Mouse (Mus musculus): ENCODE measurements at regions not wholly inside any gene's neighbourhood (a gene's known extent, or its start where the extent isn't known, plus 50 kb on each side); places are given as distances from the start of the nearest gene placed in this dataset.

- no peak for DNase-seq (ENCODE audit: low read depth)
These were observed 140.3 kb downstream of the Bod1 start for GRCm38 (mm10) chr11:31531416-31531815.

DNA sequence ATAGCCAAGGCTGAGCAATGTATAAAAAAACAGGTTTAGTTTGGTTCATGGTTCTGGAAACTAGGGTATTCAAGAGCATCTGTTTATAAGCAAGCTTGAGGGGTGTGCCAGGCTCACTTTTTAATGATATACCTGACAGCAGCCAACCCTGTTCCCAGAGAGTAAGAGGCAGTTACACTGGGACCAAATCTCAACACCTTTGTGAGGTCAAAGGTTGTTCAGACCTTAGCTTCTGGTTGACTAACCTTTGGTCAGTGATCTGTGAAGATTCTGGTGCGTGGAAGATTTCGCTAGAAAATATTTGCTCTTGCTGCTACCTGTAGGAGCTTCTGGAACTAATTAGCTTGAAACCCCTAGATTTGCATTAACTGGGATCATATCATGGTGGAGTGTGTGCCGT is 140.8 kb downstream of the Bod1 start:
- DNase-seq (ENCODE audit: low read depth), result no peak

- no peak for DNase-seq (ENCODE audit: low read depth)
These were observed 142.0 kb downstream of the Bod1 start for GRCm38 (mm10) chr11:31529686-31530085.

DNA sequence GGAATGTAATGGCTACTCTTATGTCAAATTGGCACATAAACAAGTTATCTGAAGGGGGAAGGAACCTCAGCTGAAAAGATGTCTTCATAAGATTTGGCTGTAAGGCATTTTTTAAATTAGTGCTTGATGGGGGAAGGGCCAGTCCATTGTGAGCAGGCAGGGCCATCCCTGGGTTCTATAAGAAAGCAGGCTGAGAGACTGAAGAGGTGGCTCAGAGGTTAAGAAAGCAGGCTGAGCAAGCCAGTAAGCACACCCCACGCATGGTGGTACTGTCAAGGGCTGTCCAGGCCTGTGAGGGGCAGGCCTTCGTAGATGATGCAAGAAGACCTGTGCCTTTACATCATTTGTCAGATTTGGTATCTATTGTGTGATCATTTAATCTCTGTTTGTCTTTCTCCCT is 147.0 kb downstream of the Bod1 start:
- DNase-seq (ENCODE audit: low read depth), result no peak

DNA sequence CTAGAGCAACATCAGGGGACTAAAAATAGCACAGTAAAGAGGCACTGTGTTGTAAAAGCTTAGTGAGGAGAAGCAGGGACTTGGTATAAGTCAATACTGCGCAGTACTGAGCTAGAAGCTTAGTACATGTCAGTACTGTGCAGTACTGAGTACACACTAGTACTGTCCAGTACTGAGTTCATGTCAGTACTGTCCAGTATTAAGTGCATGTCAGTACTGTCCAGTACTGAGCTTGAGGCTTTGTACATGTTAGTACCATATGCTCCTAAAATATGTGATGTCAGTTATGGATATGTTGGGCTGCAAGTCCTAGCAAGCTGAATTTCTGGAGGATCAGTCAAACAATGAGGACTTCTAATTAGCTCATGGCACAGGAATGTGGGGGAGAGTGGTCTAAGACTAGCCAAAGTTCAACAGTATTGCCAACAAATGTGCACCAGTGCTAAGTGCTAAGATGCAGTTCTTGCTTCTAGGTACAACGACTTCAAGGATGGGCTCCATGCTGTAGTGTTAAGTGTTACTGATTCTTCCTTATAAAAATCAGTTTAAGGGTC is 147.5 kb downstream of the Bod1 start:
- DNase-seq (ENCODE audit: low read depth), result no peak

- DNase-seq (ENCODE audit: low read depth), result no peak
These were observed 149.6 kb downstream of the Bod1 start for GRCm38 (mm10) chr11:31522127-31522526.

DNA sequence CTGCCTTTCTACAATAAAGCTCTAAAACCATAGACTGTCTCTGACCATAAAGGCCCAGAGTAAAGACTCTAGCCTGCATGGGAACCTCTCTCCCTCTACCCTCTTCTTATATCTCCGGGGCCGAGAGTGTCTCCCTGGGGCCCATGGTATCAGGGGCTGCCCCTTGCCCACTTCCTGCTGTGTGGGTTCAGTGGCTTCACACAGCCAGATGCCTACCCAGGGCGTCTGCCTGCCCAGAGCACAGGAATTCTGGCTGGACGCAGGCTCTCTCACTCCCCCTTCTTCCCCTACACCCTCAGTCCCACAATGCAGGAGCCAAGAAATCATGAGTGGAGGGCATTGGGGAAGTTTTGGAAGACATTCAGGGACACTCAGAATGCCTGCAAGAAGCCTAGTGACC is 150.8 kb downstream of the Bod1 start:
- no peak for DNase-seq (ENCODE audit: low read depth)

DNA sequence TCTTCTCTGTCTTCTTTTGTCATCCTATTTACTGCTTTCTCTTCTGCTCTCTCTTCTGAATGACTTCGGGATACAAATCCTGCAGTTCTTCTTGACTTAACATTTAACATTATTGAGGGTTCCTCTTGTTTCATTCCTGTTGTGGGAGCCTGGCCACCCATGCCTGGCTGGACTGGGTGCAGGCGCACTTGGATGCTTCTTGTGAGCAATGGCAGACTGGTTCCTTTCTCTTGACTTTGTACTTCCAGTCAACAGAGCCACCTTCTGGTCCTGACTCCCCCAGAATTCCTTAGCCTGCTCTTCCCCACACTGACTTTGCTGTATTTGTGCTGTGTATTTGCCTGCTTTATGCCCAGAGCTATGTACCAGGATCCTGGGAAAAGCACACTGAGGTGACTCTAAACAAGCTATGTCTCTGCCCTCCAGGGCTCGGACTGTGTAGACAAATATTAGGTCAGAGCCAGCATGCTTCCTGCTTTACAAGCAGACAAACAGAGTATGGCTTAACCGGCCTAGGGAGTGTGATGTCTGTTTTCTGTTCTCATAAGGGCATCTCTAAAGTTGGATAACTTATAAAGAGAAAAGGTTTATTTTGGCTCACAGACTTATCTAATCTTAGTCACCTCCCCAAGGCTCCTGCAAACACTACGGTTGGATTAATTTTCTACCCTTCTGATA is 133.5 kb upstream of the Stc2 start:
- DNase-seq (ENCODE audit: low read depth), result no peak

DNA sequence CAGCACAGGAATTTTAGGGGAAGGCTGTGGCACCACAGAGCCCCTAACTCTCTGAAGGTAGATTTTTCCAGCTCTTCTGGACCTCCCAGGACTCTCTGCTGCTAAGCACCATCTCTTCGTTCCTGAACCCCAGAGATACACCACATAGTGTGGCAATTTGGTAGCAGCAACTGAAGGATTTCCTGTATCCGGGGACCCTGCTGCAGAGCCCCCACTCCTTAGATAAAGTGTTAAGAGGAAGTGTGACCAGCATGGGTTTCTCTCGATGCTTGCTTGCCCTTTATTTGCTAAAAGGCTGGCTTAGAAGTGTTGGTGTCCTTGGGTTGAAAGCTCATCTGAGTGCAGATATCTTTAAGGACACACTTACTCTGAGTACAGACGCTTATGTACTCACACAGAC is 115.6 kb upstream of the Stc2 start:
- peak; percentile 19 for DNase-seq (ENCODE audit: low read depth)

GRCm38 (mm10) chr11:31481057-31481340 is 111.1 kb upstream of the Stc2 start:
- no peak for DNase-seq (ENCODE audit: low read depth)

DNA sequence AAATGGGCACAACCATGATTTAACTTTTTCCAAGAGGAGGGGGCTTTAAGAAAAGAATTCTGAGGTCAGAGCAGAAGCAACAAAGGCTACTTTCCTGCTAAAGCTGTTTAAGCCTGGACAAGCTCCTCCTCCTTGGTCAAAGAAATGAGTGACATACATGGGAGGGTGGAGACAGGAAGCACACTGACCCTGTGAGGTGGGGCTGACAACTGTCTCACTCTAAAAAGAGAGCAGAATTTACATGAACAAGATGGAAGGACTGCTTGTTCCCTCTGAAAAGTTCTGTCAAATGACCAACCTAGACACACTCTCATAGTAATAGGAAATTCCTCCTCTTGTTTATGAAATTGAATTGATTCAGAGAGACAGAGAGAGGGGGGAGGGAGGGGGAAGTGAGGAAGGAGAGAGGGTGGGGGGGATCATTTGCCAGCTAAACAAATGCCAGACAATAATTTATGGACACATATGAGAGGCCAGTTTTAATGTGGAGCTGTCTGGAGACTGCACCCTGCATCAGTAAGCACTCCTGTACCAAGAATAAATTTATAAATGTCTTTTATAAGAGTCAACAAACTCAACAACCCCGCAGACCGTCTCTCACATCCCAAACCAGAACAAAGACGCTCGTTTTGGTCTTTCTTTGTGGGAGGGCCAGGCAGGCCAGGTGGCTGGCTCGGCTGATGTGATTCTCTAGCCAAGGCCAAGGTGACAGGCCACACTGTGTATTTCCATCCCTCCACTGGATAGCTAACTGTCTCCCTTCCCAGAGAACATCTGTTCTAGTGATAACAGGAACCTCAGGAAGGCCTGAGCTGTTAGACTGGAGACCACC is 110.6 kb upstream of the Stc2 start:
- DNase-seq (ENCODE audit: low read depth), result no peak

DNA sequence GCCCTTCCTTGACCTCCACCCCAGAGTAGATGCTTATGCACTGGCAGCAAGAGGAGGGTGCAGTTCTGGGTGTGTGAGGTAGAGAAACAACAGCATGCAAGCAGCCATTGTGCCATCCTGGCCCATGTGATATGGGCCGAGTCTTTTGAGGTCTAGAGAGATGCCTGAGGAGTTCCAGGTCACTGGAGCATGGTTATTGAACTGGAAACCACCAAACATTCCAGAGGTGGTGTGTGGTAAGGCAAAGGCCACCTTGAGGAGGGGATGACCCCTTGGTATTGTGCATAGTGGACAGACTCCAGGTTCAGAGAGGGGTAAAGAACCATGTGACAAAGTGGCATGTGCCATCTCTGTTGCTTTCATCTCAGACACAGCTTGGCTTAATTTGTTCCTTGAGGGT is 107.9 kb upstream of the Stc2 start:
- DNase-seq (ENCODE audit: low read depth), result no peak

- no peak for DNase-seq (ENCODE audit: low read depth)
These were observed 107.2 kb upstream of the Stc2 start for GRCm38 (mm10) chr11:31477104-31477503.

GRCm38 (mm10) chr11:31473017-31473416 is 103.1 kb upstream of the Stc2 start:
- no peak for DNase-seq (ENCODE audit: low read depth)

DNA sequence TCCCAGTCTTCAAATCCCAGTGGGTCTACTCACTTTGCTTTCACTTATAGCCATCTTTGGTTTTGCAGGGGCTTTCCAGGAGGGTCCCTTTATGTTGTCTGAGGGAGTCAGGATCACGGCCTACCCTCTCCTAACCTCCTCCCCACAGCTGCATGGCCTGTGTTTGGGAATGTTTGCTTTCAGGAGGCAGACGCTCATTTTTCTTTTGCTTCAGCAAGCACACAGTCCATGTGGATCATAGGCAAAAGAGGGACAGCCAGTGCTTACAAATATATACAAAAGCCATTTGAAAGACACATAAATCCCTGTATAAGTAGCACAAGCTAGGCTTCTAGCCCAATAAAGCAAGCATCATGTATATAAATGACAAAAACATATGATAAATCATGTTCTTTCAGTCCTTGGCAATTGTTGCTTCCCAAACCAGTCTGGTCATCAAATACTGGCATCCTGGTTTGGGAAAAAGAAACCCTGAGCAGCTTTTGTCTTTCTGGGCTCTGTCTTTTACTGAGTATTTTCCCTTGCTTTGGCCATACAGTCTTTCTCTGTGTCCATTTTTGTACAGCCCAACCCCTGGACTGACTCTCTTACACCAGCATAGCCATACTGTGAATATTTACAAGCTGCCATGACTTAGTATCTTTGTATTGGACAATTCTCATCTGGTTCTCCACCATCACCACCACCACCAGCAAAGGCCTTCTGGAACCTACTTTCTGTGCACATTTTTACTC is 101.0 kb upstream of the Stc2 start:
- no peak for DNase-seq (ENCODE audit: low read depth)

GRCm38 (mm10) chr11:31464844-31465243 is 95.0 kb upstream of the Stc2 start:
- DNase-seq (ENCODE audit: low read depth), result no peak

GRCm38 (mm10) chr11:31462440-31462839 is 92.6 kb upstream of the Stc2 start:
- DNase-seq (ENCODE audit: low read depth), result no peak

GRCm38 (mm10) chr11:31461824-31462223 is 92.0 kb upstream of the Stc2 start:
- DNase-seq (ENCODE audit: low read depth), result no peak

GRCm38 (mm10) chr11:31461348-31461747 is 91.5 kb upstream of the Stc2 start:
- DNase-seq (ENCODE audit: low read depth), result no peak

GRCm38 (mm10) chr11:31427374-31427773 is 57.5 kb upstream of the Stc2 start:
- no peak for DNase-seq (ENCODE audit: low read depth)
